Mouse (Mus musculus) hindbrain, postnatal 0 days (tissue): ENCODE measurements at regions not wholly inside any gene's neighbourhood (a gene's known extent, or its start where the extent isn't known, plus 50 kb on each side); places are given as distances from the start of the nearest gene placed in this dataset.

Source experiments
- ATAC-seq: fragments of 200-750 bp; cut with Nextera tagmentation; 2 replicates; pipeline ENCODE4 v1.8.0; 2017; ENCODE audit warnings: mild to moderate bottlenecking, moderate TSS enrichment, moderate library complexity
- DNase-seq: peaks from one replicate; pipeline ENCODE4 v3.0.0-alpha.2; 2015; ENCODE audit warnings: low spot score
- H3K27ac ChIP-seq: fragments of 300-500 bp; sonication (generic); 2 replicates; pipeline ENCODE4 v1.5.1; 2014; ENCODE audit warnings: mild to moderate bottlenecking
- H3K27me3 ChIP-seq: fragments of 300-500 bp; sonication (generic); 2 replicates; pipeline ENCODE4 v1.6.1; 2014; ENCODE audit warnings: low read length, mixed read lengths; ENCODE audit not compliant: insufficient read depth
- H3K36me3 ChIP-seq: fragments of 300-500 bp; sonication (generic); 2 replicates; pipeline ENCODE4 v1.6.1; 2014; ENCODE audit warnings: low read length, mixed read lengths; ENCODE audit not compliant: insufficient read depth
- H3K4me1 ChIP-seq: fragments of 300-500 bp; sonication (generic); 2 replicates; pipeline ENCODE4 v1.6.1; 2014; ENCODE audit warnings: antibody characterized with exemption, low read length, mixed read lengths; ENCODE audit not compliant: insufficient read depth
- H3K4me2 ChIP-seq: fragments of 300-500 bp; sonication (generic); 2 replicates; pipeline ENCODE4 v1.6.1; 2014; ENCODE audit warnings: low read depth, mild to moderate bottlenecking, low read length, moderate library complexity, mixed read lengths
- H3K4me3 ChIP-seq: fragments of 300-500 bp; sonication (generic); 2 replicates; pipeline ENCODE4 v1.5.1; 2014; ENCODE audit warnings: low read length
- H3K9ac ChIP-seq: fragments of 300-500 bp; sonication (generic); replicated peaks from 2 replicates; pipeline ENCODE4 v1.6.1; 2014; ENCODE audit warnings: mild to moderate bottlenecking, low read length, moderate library complexity, mixed read lengths
- H3K9me3 ChIP-seq: fragments of 300-500 bp; sonication (generic); 2 replicates; pipeline ENCODE4 v1.6.1; 2016; ENCODE audit warnings: low read length, mixed read lengths
- CTCF ChIP-seq: IDR thresholded peaks from 2 replicates; pipeline ENCODE4 v1.5.1; 2016; ENCODE audit warnings: antibody characterized with exemption, control low read depth, low read depth
- WGBS: fragments of 180-500 bp; shearing (Covaris S2); extraction: QIAGEN DNeasy Blood & Tissue Kit; methylation state at CpG from one replicate; pipeline ENCODE4 v1.1.7; 2014; 5-methylcytosine and 5-hydroxymethylcytosine counted together

GRCm38 (mm10) chr1:185519811-185520210 is 65.2 kb downstream of the Slc30a10 start:
- Histone ChIP-seq H3K4me2 (no peak overlapping the region), H3K4me3 (no peak overlapping the region), H3K36me3 (no peaks in the 10 kb centered on the region), H3K27ac (no peak overlapping the region), H3K9me3 (no peaks in the 10 kb centered on the region), H3K4me1 (no peaks in the 10 kb centered on the region), H3K9ac (no peak overlapping the region), H3K27me3 (no peaks in the 10 kb centered on the region)
- no peak for DNase-seq
- WGBS, result 59% methylated on average over 3 of the region's 3 CpGs
- no peak for TF ChIP-seq CTCF
- ATAC-seq, result no peak

- WGBS, result 68% methylated on average over 10 of the region's 10 CpGs
- ATAC-seq, result no peak
These were observed 69.4 kb downstream of the Slc30a10 start for GRCm38 (mm10) chr1:185524020-185524419.

GRCm38 (mm10) chr1:185533471-185533870 is 78.8 kb downstream of the Slc30a10 start:
- no peak for ATAC-seq
- H3K4me3 ChIP-seq, result no peak overlapping the region
- 93% methylated on average over 5 of the region's 5 CpGs for WGBS

More at GRCm38 (mm10) chr1:185524020-185524419, 69.4 kb downstream of the Slc30a10 start:
- no peak overlapping the region for H3K4me3 ChIP-seq
- H3K9me3 ChIP-seq, result no peaks in the 10 kb centered on the region
- DNase-seq, result no peak
- no peaks in the 10 kb centered on the region for H3K4me1 ChIP-seq
- no peak for TF ChIP-seq CTCF
- no peaks in the 10 kb centered on the region for H3K27me3 ChIP-seq
- no peak overlapping the region for H3K9ac ChIP-seq
- no peak overlapping the region for H3K27ac ChIP-seq
- no peaks in the 10 kb centered on the region for H3K36me3 ChIP-seq
- H3K4me2 ChIP-seq, result no peak overlapping the region

GRCm38 (mm10) chr1:185534129-185534528 is 79.5 kb downstream of the Slc30a10 start:
- H3K4me2 ChIP-seq, result no peak overlapping the region
- H3K9ac ChIP-seq, result no peak overlapping the region
- TF ChIP-seq CTCF, result no peak
- H3K4me1 ChIP-seq, result no peaks in the 10 kb centered on the region
- no peak for DNase-seq
- ATAC-seq, result no peak
- 76% methylated on average over 1 of the region's 1 CpGs for WGBS
- H3K27me3 ChIP-seq, result no peaks in the 10 kb centered on the region
- no peaks in the 10 kb centered on the region for H3K9me3 ChIP-seq
- no peak overlapping the region for H3K27ac ChIP-seq
- H3K4me3 ChIP-seq, result no peak overlapping the region
- H3K36me3 ChIP-seq, result no peaks in the 10 kb centered on the region

More at GRCm38 (mm10) chr1:185533471-185533870, 78.8 kb downstream of the Slc30a10 start:
- DNase-seq, result no peak
- Histone ChIP-seq H3K36me3 (no peaks in the 10 kb centered on the region), H3K4me1 (no peaks in the 10 kb centered on the region), H3K27me3 (no peaks in the 10 kb centered on the region), H3K9ac (no peak overlapping the region), H3K4me2 (no peak overlapping the region), H3K27ac (no peak overlapping the region), H3K9me3 (no peaks in the 10 kb centered on the region)
- no peak for TF ChIP-seq CTCF

- no peak overlapping the region for H3K27ac ChIP-seq
- TF ChIP-seq CTCF, result no peak
- H3K4me3 ChIP-seq, result no peak overlapping the region
- no peaks in the 10 kb centered on the region for H3K9me3 ChIP-seq
- H3K9ac ChIP-seq, result no peak overlapping the region
- WGBS, result 85% methylated on average over 6 of the region's 6 CpGs
- H3K27me3 ChIP-seq, result no peaks in the 10 kb centered on the region
- no peaks in the 10 kb centered on the region for H3K36me3 ChIP-seq
- H3K4me2 ChIP-seq, result no peak overlapping the region
- DNase-seq (no peak), ATAC-seq (no peak)
- H3K4me1 ChIP-seq, result no peaks in the 10 kb centered on the region
These were observed 80.7 kb downstream of the Slc30a10 start for GRCm38 (mm10) chr1:185535321-185535720.

GRCm38 (mm10) chr1:185537236-185537635 is 82.6 kb downstream of the Slc30a10 start:
- ATAC-seq (no peak), DNase-seq (no peak)
- Histone ChIP-seq H3K4me3 (no peak overlapping the region), H3K27me3 (no peaks in the 10 kb centered on the region), H3K4me2 (no peak overlapping the region), H3K9ac (no peak overlapping the region), H3K27ac (no peak overlapping the region), H3K4me1 (no peaks in the 10 kb centered on the region), H3K9me3 (no peaks in the 10 kb centered on the region), H3K36me3 (no peaks in the 10 kb centered on the region)
- WGBS, result 67% methylated on average over 4 of the region's 4 CpGs
- no peak for TF ChIP-seq CTCF

GRCm38 (mm10) chr1:185539458-185539857 is 84.8 kb downstream of the Slc30a10 start:
- no peak overlapping the region for H3K9ac ChIP-seq
- DNase-seq (no peak), ATAC-seq (no peak)
- no peak overlapping the region for H3K4me3 ChIP-seq
- no peak for TF ChIP-seq CTCF
- WGBS, result 65% methylated on average over 1 of the region's 1 CpGs
- H3K36me3 ChIP-seq, result no peaks in the 10 kb centered on the region
- H3K4me1 ChIP-seq, result no peaks in the 10 kb centered on the region
- no peaks in the 10 kb centered on the region for H3K27me3 ChIP-seq
- no peaks in the 10 kb centered on the region for H3K9me3 ChIP-seq
- no peak overlapping the region for H3K4me2 ChIP-seq
- H3K27ac ChIP-seq, result no peak overlapping the region
